Mouse (Mus musculus) liver, postnatal 0 days (tissue): Measurements from ENCODE around the gene Fas. TPM values are rescaled to one million over a fixed set of nuclear protein-coding genes. Genes with fewer than 3 reads are reported as not detected.

Experiments used
- ATAC-seq: fragments of 200-750 bp; cut with Nextera tagmentation; 2 replicates; pipeline ENCODE4 v1.8.0; 2017; ENCODE audit warnings: mild to moderate bottlenecking, moderate library complexity
- DNase-seq: peaks from one replicate; pipeline ENCODE4 v3.0.0-alpha.2; 2016
- H3K27ac ChIP-seq: fragments of 300-500 bp; sonication (generic); 2 replicates; pipeline ENCODE4 v1.5.1; 2014; ENCODE audit warnings: antibody characterized with exemption, moderate library complexity, mild to moderate bottlenecking, low read depth
- H3K27me3 ChIP-seq: fragments of 300-500 bp; sonication (generic); 2 replicates; pipeline ENCODE4 v1.6.1; 2014; ENCODE audit warnings: low read length, control low read depth, mixed read lengths; ENCODE audit not compliant: insufficient read depth
- H3K36me3 ChIP-seq: fragments of 300-500 bp; sonication (generic); replicated peaks from 2 replicates; pipeline ENCODE4 v1.6.1; 2014; ENCODE audit warnings: mild to moderate bottlenecking, control low read depth, low read length, moderate library complexity, mixed read lengths; ENCODE audit not compliant: insufficient read depth
- H3K4me1 ChIP-seq: fragments of 300-500 bp; sonication (generic); 2 replicates; pipeline ENCODE4 v1.6.1; 2014; ENCODE audit warnings: antibody characterized with exemption, mild to moderate bottlenecking, control low read depth; ENCODE audit not compliant: insufficient read depth
- H3K4me2 ChIP-seq: fragments of 300-500 bp; sonication (generic); 2 replicates; pipeline ENCODE4 v1.6.1; 2014; ENCODE audit warnings: low read depth, mild to moderate bottlenecking, low read length, moderate library complexity, mixed read lengths
- H3K4me3 ChIP-seq: fragments of 300-500 bp; sonication (generic); 2 replicates; pipeline ENCODE4 v1.5.1; 2014; ENCODE audit warnings: low read depth, low read length
- H3K9ac ChIP-seq: fragments of 300-500 bp; sonication (generic); replicated peaks from 2 replicates; pipeline ENCODE4 v1.6.1; 2014; ENCODE audit warnings: mild to moderate bottlenecking, moderate library complexity
- H3K9me3 ChIP-seq: fragments of 300-500 bp; sonication (generic); 2 replicates; pipeline ENCODE4 v1.6.1; 2016; ENCODE audit warnings: mild to moderate bottlenecking, control low read depth, low read length, mixed read lengths
- CTCF ChIP-seq: sonication (generic); IDR thresholded peaks from 2 replicates; pipeline ENCODE4 v1.5.1; 2016; ENCODE audit warnings: antibody characterized with exemption, low read depth
- EP300 ChIP-seq: IDR thresholded peaks from 2 replicates; pipeline ENCODE4 v1.6.1; 2016; ENCODE audit warnings: antibody characterized with exemption, low read depth, mild to moderate bottlenecking
- WGBS: fragments of 180-500 bp; shearing (Covaris S2); extraction: QIAGEN DNeasy Blood & Tissue Kit; methylation state at CpG from one replicate; pipeline ENCODE4 v1.1.7; 2014; ENCODE audit not compliant: insufficient replicate concordance; 5-methylcytosine and 5-hydroxymethylcytosine counted together
- polyA plus RNA-seq: library from polyadenylated mRNA; unstranded; fragments of >200 nt; fragmentation: Nextera tagmentation; extraction: Ambion mirVana; gene quantifications from 2 replicates; pipeline ENCODE4 v1.2.1, GENCODE M21; 2015

Fas gene
- polyA plus RNA-seq, 1 experiment from 2014 or later, result 37.1 TPM

DNA sequence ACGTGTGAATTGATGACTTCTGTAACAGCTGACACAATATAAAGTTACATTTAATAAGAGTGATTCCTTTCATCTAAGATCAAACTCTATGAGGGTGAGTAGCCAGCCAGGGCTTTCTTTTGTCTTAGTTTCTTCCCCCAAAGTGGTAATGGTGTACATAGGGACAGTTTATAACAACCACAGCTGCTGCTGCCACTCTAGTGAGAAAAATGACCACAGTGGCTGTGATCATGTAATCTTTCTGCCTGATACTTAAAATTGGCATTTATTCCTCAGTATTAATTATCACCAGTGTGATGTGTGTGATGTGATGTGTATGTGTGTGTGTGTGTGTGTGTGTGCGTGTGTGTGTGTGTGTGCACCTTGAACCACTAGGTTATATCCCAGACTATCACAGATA is 38.6 kb upstream of the Fas start:
- H3K4me1 ChIP-seq, result peaks cover 5% of the 10 kb centered on the region
- no peak overlapping the region for H3K9ac ChIP-seq
- no peak overlapping the region for H3K4me2 ChIP-seq
- H3K27me3 ChIP-seq, result no peaks in the 10 kb centered on the region
- TF ChIP-seq CTCF (no peak), EP300 (no peak)
- ATAC-seq, result no peak
- no peaks in the 10 kb centered on the region for H3K9me3 ChIP-seq
- H3K4me3 ChIP-seq, result no peak overlapping the region
- WGBS, result 84% methylated on average over 2 of the region's 2 CpGs
- DNase-seq, result no peak
- no peak overlapping the region for H3K27ac ChIP-seq
- no peaks in the 10 kb centered on the region for H3K36me3 ChIP-seq

DNA sequence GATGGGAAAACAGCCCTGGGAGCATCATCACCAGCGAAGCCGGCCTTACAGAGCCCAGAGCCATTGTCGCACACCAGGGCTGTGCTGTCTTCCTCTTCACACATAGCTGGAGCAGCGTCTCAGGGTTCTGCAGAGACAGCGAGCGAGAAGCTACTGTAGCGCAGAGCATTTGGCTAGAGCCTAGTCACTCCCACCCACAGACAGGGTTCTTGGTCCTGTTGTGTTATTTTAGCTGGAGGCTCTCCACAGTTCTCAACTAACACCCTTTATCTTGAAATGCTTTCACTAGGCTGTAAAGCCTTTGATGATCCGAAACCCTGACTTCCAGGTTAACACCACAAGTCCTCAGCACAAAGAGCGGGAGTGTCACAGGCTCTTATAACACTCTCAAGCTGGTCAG is 38.0 kb upstream of the Fas start:
- Histone ChIP-seq H3K9ac (no peak overlapping the region), H3K9me3 (no peaks in the 10 kb centered on the region), H3K4me1 (peaks cover 5% of the 10 kb centered on the region), H3K27me3 (no peaks in the 10 kb centered on the region), H3K36me3 (no peaks in the 10 kb centered on the region), H3K4me3 (no peak overlapping the region), H3K27ac (no peak overlapping the region), H3K4me2 (no peak overlapping the region)
- WGBS, result 82% methylated on average over 9 of the region's 9 CpGs
- DNase-seq, result no peak
- ATAC-seq, result no peak
- TF ChIP-seq CTCF (no peak), EP300 (no peak)

DNA sequence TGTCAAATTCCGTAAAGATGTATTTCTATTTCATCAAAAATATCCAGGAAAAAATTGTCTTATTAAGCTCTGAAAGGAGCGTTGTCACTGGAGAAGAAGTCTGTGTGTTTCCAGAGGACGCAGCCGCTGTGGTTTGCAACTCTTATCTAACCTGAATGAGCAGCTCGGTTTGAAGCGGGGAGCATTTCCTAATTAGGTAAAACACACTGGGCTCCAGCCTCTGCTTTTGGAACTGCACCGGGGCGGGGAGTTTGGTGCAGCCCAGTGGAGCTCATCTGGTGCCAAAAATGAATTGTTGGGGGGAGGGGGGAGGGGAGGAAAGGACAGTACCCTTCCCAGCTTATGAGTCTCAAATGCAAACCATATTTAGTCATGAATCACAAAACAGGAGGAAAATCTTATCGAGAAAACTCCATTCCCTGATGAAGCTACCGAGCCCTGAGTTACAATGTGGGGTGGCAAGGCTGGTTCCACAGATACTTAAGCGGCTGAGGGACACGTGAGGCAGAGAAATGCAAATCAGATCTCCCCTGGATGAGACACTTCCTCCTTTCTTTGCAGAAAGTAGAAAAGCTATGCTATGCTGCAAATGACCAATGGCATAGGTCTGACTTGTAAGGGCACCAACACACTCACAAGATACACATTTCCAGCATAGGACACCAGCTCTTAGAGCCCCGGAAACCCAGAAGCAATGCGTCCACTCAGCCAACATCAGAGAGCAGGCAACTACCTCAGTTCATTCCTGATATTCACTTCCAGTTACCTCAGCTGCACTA is 36.2 kb upstream of the Fas start:
- 20% methylated on average over 14 of the region's 14 CpGs for whole genome bisulfite sequencing
- Histone ChIP-seq H3K4me2 (peak overlapping the region; percentile 61), H3K27ac (peak overlapping the region; percentile 39; the same call in 1 of the 2 replicates), H3K9ac (no peak overlapping the region), H3K36me3 (no peaks in the 10 kb centered on the region), H3K27me3 (no peaks in the 10 kb centered on the region), H3K9me3 (no peaks in the 10 kb centered on the region), H3K4me3 (peak overlapping the region; percentile 17), H3K4me1 (peaks cover 5% of the 10 kb centered on the region)
- TF ChIP-seq CTCF, result no peak
- no peak for TF ChIP-seq EP300
- ATAC-seq (no peak), DNase-seq (no peak)

GRCm38 (mm10) chr19:34254880-34255681 is 35.4 kb upstream of the Fas start, which contains the start of gene Acta2:
Gene Acta2 (minus strand): TSS chr19:34255590.
- no peaks in the 10 kb centered on the region for H3K9me3 ChIP-seq
- no peak within 1 kb of the TSS for H3K9ac ChIP-seq
- H3K4me2 ChIP-seq, result peak within 1 kb of the TSS; percentile 61
- 0 out of 2 replicates have a peak within 1 kb of the TSS, but pooled peaks have one; percentile 39 for H3K27ac ChIP-seq
- DNase-seq (no peak), ATAC-seq (no peak)
- WGBS, result 63% methylated on average over 16 of the region's 16 CpGs
- no peaks in the 10 kb centered on the region for H3K36me3 ChIP-seq
- H3K4me3 ChIP-seq, result peak within 1 kb of the TSS; percentile 17; the same call in 1 of the 2 replicates
- H3K4me1 ChIP-seq, result peaks cover 5% of the 10 kb centered on the region
- TF ChIP-seq EP300 (no peak), CTCF (no peak)
- no peaks in the 10 kb centered on the region for H3K27me3 ChIP-seq

- Histone ChIP-seq H3K9me3 (no peaks in the 10 kb centered on the region), H3K4me1 (peaks cover 5% of the 10 kb centered on the region)
- ATAC-seq, result no peak
Observed at GRCm38 (mm10) chr19:34256149-34256548, 34.3 kb upstream of the Fas start.

GRCm38 (mm10) chr19:34256936-34257335 is 33.5 kb upstream of the Fas start:
- no peak overlapping the region for H3K4me2 ChIP-seq
- WGBS, result 76% methylated on average over 2 of the region's 2 CpGs
- TF ChIP-seq EP300 (no peak), CTCF (no peak)
- no peak overlapping the region for H3K9ac ChIP-seq
- no peak overlapping the region for H3K27ac ChIP-seq
- H3K36me3 ChIP-seq, result no peaks in the 10 kb centered on the region
- no peaks in the 10 kb centered on the region for H3K9me3 ChIP-seq
- no peaks in the 10 kb centered on the region for H3K27me3 ChIP-seq
- H3K4me3 ChIP-seq, result no peak overlapping the region
- peaks cover 5% of the 10 kb centered on the region for H3K4me1 ChIP-seq
- ATAC-seq (no peak), DNase-seq (no peak)

More at GRCm38 (mm10) chr19:34256149-34256548, 34.3 kb upstream of the Fas start:
- TF ChIP-seq CTCF, result no peak
- Histone ChIP-seq H3K4me2 (no peak overlapping the region), H3K27me3 (no peaks in the 10 kb centered on the region), H3K27ac (no peak overlapping the region), H3K4me3 (no peak overlapping the region), H3K9ac (no peak overlapping the region), H3K36me3 (no peaks in the 10 kb centered on the region)
- DNase-seq, result no peak
- WGBS, result 69% methylated on average over 5 of the region's 5 CpGs
